Mouse (Mus musculus) B cell, adult 2 months (primary cell): ENCODE data around the gene Gpr160.
A peak's percentile ranks its signal among the peaks of the same experiment; 100 is the strongest.

ENCODE experiments used
- DNase-seq, 2 experiments: peaks; one replicate each; pipeline ENCODE4 v3.0.0; 2022

The Gpr160 gene

GRCm38 (mm10) chr3:30904658-30905057 lies 48.9 kb downstream of the Gpr160 start:
- DNase-seq, result no peak

- no peak for DNase-seq
These were observed 61.4 kb downstream of the Gpr160 start for GRCm38 (mm10) chr3:30917160-30917559.

DNA sequence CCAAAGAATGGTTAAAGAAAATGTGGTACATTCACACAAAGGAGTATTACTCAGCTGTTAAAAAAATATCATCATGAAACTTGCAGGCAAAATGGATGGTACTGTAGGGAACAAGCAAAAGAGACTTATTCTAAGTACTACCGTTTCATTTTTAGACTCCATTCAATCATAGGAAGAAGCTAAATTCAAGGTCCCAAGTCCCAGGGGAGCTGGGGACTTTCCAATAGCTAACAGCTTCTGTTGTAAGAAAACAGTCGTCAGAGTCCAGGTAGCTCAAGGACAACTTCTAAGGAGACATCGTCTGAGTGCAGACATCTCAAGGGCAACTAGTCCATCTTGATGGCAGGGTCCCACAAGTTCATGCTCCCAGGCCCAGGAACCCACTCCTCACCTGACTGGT lies 71.9 kb downstream of the Gpr160 start:
- DNase-seq, result peak in 1 of 2 experiments; percentile 22

DNA sequence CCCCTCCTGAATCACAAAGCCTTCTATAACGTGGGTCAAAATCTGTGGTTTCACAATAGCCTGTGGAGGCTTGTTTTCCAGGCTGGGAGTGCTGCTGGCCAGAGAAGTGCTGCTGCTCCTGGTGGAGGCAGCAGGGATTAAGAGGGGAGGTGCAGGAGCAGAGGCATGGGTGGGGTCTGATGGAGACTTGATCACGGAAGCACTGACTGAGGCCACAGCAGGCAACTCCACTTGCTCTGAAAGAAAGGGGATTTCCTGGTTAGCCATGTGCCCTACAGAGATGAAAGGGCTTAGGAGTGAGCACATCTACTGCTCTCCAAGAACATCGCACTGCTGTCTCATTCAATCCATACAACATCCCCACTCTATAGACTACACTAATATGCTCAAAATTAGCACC lies 74.1 kb downstream of the Gpr160 start:
- DNase-seq, result no peak

GRCm38 (mm10) chr3:30934384-30934783 lies 78.6 kb downstream of the Gpr160 start:
- no peak for DNase-seq
